Mouse (Mus musculus): Measurements from ENCODE around the gene Sorbs1. TPM values are rescaled to one million over a fixed set of nuclear protein-coding genes. Genes with fewer than 3 reads are reported as not detected.

Sorbs1 gene
- total RNA-seq, 2 experiments from 2014 or later, result 90.0 to 111 TPM

GRCm38 (mm10) chr19:40299983-40300759 lies 213.4 kb downstream of the Sorbs1 start:
- no peak for DNase-seq

- no peak for DNase-seq
Measured at GRCm38 (mm10) chr19:40299182-40299581, 214.4 kb downstream of the Sorbs1 start.

- DNase-seq, result no peak
Measured at GRCm38 (mm10) chr19:40298574-40298973, 215.0 kb downstream of the Sorbs1 start.

- DNase-seq, result no peak
Measured at GRCm38 (mm10) chr19:40297798-40298144, 215.8 kb downstream of the Sorbs1 start.

- DNase-seq, result no peak
Measured at GRCm38 (mm10) chr19:40297078-40297797, 216.3 kb downstream of the Sorbs1 start.

- DNase-seq, result no peak
Measured at GRCm38 (mm10) chr19:40294231-40294630, 219.3 kb downstream of the Sorbs1 start.

- DNase-seq, result no peak
Measured at GRCm38 (mm10) chr19:40293791-40294190, 219.8 kb downstream of the Sorbs1 start.

- DNase-seq, result no peak
Measured at GRCm38 (mm10) chr19:40290099-40290724, 223.4 kb downstream of the Sorbs1 start.

GRCm38 (mm10) chr19:40288415-40288814 lies 225.2 kb downstream of the Sorbs1 start:
- DNase-seq, result no peak

- no peak for DNase-seq
Measured at GRCm38 (mm10) chr19:40284704-40285103, 228.9 kb downstream of the Sorbs1 start.

GRCm38 (mm10) chr19:40283415-40283814 lies 230.2 kb downstream of the Sorbs1 start:
- no peak for DNase-seq

GRCm38 (mm10) chr19:40278372-40279023 lies 235.1 kb downstream of the Sorbs1 start:
- no peak for DNase-seq

GRCm38 (mm10) chr19:40277494-40277893 lies 236.1 kb downstream of the Sorbs1 start:
- no peak for DNase-seq

GRCm38 (mm10) chr19:40275401-40276188 lies 238.0 kb downstream of the Sorbs1 start:
- no peak for DNase-seq

GRCm38 (mm10) chr19:40272674-40273073 lies 240.9 kb downstream of the Sorbs1 start:
- DNase-seq, result no peak

- peak; percentile 78 to 80 for DNase-seq
Measured at GRCm38 (mm10) chr19:40271308-40271892, 242.2 kb downstream of the Sorbs1 start, which contains the start of gene Pdlim1. Gene Pdlim1 (minus strand): TSS chr19:40271842.

- DNase-seq, result peak; percentile 51 to 53
Measured at GRCm38 (mm10) chr19:40270351-40271307, 242.9 kb downstream of the Sorbs1 start.

GRCm38 (mm10) chr19:40269526-40269925 lies 244.1 kb downstream of the Sorbs1 start:
- no peak for DNase-seq

GRCm38 (mm10) chr19:40268493-40268892 lies 245.1 kb downstream of the Sorbs1 start:
- DNase-seq, result no peak

- DNase-seq, result no peak
Measured at GRCm38 (mm10) chr19:40267380-40267779, 246.2 kb downstream of the Sorbs1 start.
